Mouse (Mus musculus): ENCODE measurements around the gene D6Wsu163e. TPM values are rescaled to one million over a fixed set of nuclear protein-coding genes. Genes with fewer than 3 reads are reported as not detected.

Gene D6Wsu163e
- polyA plus RNA-seq, 1 experiment from 2014 or later = 18.5 TPM

DNA sequence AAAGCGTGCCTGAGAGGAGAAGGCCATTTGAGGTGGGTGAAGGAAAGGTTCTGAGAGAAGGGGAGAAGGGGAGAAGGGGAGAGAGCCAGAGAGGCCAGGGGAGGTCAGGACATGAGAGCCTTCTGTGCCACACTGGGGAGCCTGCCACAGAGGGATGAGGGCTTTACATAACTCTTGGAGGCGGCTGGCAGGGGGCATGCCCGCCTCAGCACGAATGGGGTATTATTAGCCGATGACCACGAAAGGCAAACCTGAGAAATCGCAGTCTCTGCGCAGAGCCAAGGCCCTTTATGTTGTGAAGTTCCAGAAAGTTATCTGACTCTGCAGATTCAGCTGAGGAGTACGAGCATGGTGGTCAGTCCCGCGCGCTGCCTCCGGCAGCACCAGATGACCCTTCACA is 70.3 kb downstream of the D6Wsu163e start:
- no peak overlapping the region for H3K27ac ChIP-seq
- H3K9me3 ChIP-seq = no peaks in the 10 kb centered on the region
- no peak overlapping the region for H3K4me3 ChIP-seq
- no peak overlapping the region for H3K4me2 ChIP-seq
- no peaks in the 10 kb centered on the region for H3K4me1 ChIP-seq
- no peaks in the 10 kb centered on the region for H3K36me3 ChIP-seq
- WGBS = 91% methylated on average over 13 of the region's 13 CpGs
- no peak; the same call in 1 of the 2 replicates for ATAC-seq (ENCODE audit: borderline replicate concordance, extremely low read depth, low FRiP score, low TSS enrichment)
- no peak overlapping the region for H3K9ac ChIP-seq
- H3K27me3 ChIP-seq = no peaks in the 10 kb centered on the region

DNA sequence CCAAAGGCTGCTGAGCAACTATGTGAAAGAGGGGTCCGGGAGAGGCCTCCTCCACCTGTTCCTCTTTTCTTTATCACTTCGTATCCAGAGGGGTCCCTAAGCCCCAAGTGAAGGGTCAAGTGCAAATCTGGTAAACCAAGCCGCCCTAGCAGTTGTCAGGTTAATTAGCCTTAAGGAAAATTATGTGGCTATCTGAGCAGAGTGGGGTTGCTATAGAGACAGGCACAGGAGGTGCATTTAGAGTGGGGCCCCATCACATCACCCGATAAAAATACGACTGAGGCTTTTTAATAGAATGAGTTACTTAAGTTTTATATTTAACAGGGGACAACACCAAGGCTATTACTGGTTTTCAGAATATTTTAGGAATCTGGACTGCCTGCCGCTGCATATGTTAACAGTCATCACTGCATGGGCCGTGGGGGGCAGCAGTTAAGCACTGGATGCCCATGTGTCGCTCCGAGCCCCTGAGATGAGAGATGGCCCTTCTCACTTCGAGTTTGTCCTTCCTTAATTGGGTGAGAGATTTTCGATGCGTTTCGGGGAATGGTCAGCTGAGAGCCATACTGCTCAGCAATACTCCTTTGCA is 72.3 kb downstream of the D6Wsu163e start:
- H3K9me3 ChIP-seq = no peaks in the 10 kb centered on the region
- no peaks in the 10 kb centered on the region for H3K36me3 ChIP-seq
- no peak overlapping the region for H3K9ac ChIP-seq
- no peak overlapping the region for H3K4me2 ChIP-seq
- H3K27ac ChIP-seq = no peak overlapping the region
- no peaks in the 10 kb centered on the region for H3K27me3 ChIP-seq
- WGBS = 80% methylated on average over 13 of the region's 13 CpGs
- H3K4me3 ChIP-seq = no peak overlapping the region
- no peak for ATAC-seq (ENCODE audit: borderline replicate concordance, extremely low read depth, low FRiP score, low TSS enrichment)
- no peaks in the 10 kb centered on the region for H3K4me1 ChIP-seq

DNA sequence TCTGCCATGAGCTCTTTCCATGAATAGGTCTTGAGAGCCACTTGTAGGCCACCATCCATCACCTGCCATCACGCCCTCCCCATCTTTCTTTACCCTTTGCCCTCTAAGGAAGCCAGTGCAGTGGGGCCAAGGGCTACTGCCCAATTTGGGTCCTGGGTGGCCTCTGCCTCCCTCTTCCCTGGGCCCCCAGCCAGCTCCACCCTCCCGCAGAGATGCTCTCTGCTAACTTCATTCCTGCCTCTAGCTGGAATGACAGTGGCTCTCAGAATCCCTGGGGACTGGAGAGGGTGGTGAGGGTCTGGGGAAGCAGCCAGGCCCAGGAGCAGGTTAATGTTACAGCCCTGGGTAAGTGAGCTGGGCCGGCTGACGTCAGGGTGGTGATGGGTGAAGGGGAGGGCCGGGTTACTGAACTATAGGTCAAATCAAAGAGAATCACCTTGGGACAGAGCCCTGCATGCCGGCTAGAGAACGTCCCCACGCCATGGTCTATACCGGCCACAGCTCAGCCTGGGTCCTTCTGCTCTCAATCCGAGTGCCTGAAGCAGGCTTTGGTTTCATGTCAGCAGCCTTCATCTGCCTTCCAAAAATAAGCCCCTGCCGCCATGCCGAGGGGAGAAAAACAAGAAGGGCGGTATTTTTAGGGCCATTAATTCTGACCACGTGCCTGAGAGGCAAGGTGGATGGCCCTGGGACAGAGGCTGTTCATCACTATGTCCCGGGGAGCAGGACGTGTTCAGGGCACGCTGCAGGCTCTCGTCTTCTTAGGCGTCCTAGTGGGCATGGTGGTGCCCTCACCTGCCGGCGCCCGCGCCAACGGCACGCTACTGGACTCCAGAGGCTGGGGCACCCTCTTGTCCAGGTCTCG is 75.4 kb downstream of the D6Wsu163e start, which contains the start of gene Fgf6:
Fgf6 (plus strand) TSS at position 681 of the 865 bp plus-strand sequence.
- ATAC-seq (ENCODE audit: borderline replicate concordance, extremely low read depth, low FRiP score, low TSS enrichment) = no peak
- Histone ChIP-seq H3K27me3 (peaks cover 11% of the 10 kb centered on the region), H3K36me3 (no peaks in the 10 kb centered on the region), H3K9ac (no peak within 1 kb of the TSS), H3K4me2 (no peak within 1 kb of the TSS), H3K4me3 (no peak within 1 kb of the TSS), H3K9me3 (no peaks in the 10 kb centered on the region), H3K27ac (no peak within 1 kb of the TSS), H3K4me1 (no peaks in the 10 kb centered on the region)
- WGBS = 74% methylated on average over 26 of the region's 26 CpGs

DNA sequence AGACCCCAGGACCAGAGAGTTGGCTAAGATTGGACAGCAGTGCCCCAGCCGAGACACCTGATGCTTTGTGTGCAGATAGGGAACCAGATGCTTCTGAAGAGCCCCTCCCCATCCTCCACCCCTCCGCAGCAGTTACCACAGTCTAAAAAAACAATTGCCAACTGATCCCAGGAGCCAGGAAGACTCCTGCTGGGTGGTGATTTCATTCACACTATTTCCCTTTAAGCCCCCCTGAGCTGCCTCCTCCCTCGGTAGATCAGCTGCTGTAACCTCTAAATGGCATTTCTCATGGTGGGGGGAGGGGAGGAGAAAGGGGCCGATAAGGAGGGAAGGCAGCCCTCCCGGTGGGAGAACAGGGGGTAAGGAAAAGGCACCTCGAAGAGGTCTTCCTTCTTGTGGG is 79.5 kb downstream of the D6Wsu163e start:
- 2% methylated on average over 6 of the region's 6 CpGs for WGBS
- ATAC-seq (ENCODE audit: borderline replicate concordance, extremely low read depth, low FRiP score, low TSS enrichment) = no peak
- no peak overlapping the region for H3K9ac ChIP-seq

DNA sequence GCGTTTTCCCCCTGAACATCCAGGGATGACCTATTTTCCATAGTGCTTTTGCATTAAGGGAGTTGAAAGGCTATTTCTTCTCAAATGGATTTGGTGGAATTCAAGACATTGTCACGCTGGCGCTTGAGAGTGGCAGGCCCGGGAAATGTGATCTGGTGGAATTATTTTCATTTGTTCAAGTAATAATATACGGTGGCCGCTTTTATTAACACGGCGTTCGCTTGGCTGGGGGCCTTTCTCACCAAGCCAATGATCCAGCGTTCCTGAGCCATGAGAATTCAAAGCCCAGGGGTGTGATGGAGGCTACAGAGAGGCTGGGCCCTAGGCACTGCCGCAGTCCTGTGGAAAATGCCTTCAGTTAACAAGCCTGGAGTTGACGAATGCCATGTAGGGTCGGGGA is 80.7 kb downstream of the D6Wsu163e start:
- Histone ChIP-seq H3K27ac (no peak overlapping the region), H3K4me1 (no peaks in the 10 kb centered on the region), H3K4me2 (no peak overlapping the region), H3K4me3 (no peak overlapping the region), H3K27me3 (peaks cover 39% of the 10 kb centered on the region), H3K9me3 (no peaks in the 10 kb centered on the region), H3K36me3 (no peaks in the 10 kb centered on the region), H3K9ac (no peak overlapping the region)
- ATAC-seq (ENCODE audit: borderline replicate concordance, extremely low read depth, low FRiP score, low TSS enrichment) = no peak
- 15% methylated on average over 13 of the region's 13 CpGs for WGBS

More for the DNA sequence above, 79.5 kb downstream of the D6Wsu163e start:
- H3K4me1 ChIP-seq = no peaks in the 10 kb centered on the region
- H3K27ac ChIP-seq = no peak overlapping the region
- no peak overlapping the region for H3K4me2 ChIP-seq
- no peak overlapping the region for H3K4me3 ChIP-seq
- H3K27me3 ChIP-seq = peaks cover 33% of the 10 kb centered on the region
- no peaks in the 10 kb centered on the region for H3K9me3 ChIP-seq
- H3K36me3 ChIP-seq = no peaks in the 10 kb centered on the region

DNA sequence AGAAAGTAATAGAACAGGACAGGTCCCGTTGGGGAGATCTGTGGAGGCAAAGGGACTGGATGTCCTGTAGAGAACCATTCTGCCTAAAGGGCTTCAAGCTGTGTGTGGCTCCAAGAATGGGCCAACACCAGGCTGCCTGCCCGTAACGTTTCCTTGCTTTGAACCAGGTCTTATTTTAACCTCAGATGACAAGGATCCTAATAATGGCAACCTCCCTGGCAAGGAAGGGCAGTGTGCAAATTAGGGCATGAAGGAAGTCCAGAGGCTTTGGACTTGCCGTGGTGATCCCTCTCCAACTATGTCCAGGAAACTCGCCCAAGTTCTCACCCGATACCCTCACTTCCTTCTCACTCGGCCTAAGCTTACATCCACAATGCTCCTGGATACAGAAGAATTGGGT is 85.1 kb downstream of the D6Wsu163e start:
- no peaks in the 10 kb centered on the region for H3K9me3 ChIP-seq
- WGBS = 66% methylated on average over 7 of the region's 7 CpGs
- H3K4me3 ChIP-seq = no peak overlapping the region
- no peak overlapping the region for H3K27ac ChIP-seq
- no peaks in the 10 kb centered on the region for H3K36me3 ChIP-seq
- no peak overlapping the region for H3K4me2 ChIP-seq
- no peak overlapping the region for H3K9ac ChIP-seq
- no peak for ATAC-seq (ENCODE audit: borderline replicate concordance, extremely low read depth, low FRiP score, low TSS enrichment)
- peaks cover 30% of the 10 kb centered on the region for H3K27me3 ChIP-seq
- H3K4me1 ChIP-seq = no peaks in the 10 kb centered on the region

Other genes with a start within 250 kb of the D6Wsu163e start
- 1.2 and 1.6 TPM in 2 replicates for gene Kcna6, start 199.3 kb upstream of the D6Wsu163e start, polyA plus RNA-seq (2015; fragmentation: Nextera tagmentation; extraction: Ambion mirVana)
- 205 and 206 TPM in 2 replicates for gene Ndufa9, start 90.8 kb upstream of the D6Wsu163e start, polyA plus RNA-seq (2015; fragmentation: Nextera tagmentation; extraction: Ambion mirVana)
- gene Akap3, start 86.9 kb upstream of the D6Wsu163e start, polyA plus RNA-seq (2015; fragmentation: Nextera tagmentation; extraction: Ambion mirVana) = not detected in 2 replicates
- gene Dyrk4, start 18.1 kb upstream of the D6Wsu163e start, polyA plus RNA-seq (2015; fragmentation: Nextera tagmentation; extraction: Ambion mirVana) = 0.26 TPM in 1 of 2 replicates, not detected in the other
- 65.8 and 68.8 TPM in 2 replicates for gene Rad51ap1, start 375 bp upstream of the D6Wsu163e start, polyA plus RNA-seq (2015; fragmentation: Nextera tagmentation; extraction: Ambion mirVana)
- not detected in 2 replicates for gene Fgf6, start 75.6 kb downstream of the D6Wsu163e start, polyA plus RNA-seq (2015; fragmentation: Nextera tagmentation; extraction: Ambion mirVana)
- 0.09 TPM in 1 of 2 replicates, not detected in the other for gene Fgf23, start 132.9 kb downstream of the D6Wsu163e start, polyA plus RNA-seq (2015; fragmentation: Nextera tagmentation; extraction: Ambion mirVana)
- 3.2 and 3.7 TPM in 2 replicates for gene Tigar, start 169.6 kb downstream of the D6Wsu163e start, polyA plus RNA-seq (2015; fragmentation: Nextera tagmentation; extraction: Ambion mirVana)
- 599 and 663 TPM in 2 replicates for gene Ccnd2, start 212.2 kb downstream of the D6Wsu163e start, polyA plus RNA-seq (2015; fragmentation: Nextera tagmentation; extraction: Ambion mirVana)

All from lung, embryonic 15.5 days (tissue).